Mouse (Mus musculus): ENCODE measurements around the gene Prpsap1. TPM values are rescaled to one million over a fixed set of nuclear protein-coding genes. Genes with fewer than 3 reads are reported as not detected.

The Prpsap1 gene
- polyA plus RNA-seq, 1 experiment: 81.0 TPM

- Histone ChIP-seq H3ac (ENCODE audit: control insufficient read depth, insufficient read length, low read depth) (peak overlapping the region; percentile 64), H3K27me3 (ENCODE audit: control insufficient read depth, insufficient read depth, insufficient read length) (no peaks in the 10 kb centered on the region), H3K4me3 (ENCODE audit: insufficient read depth, poor library complexity, severe bottlenecking) (peak overlapping the region; percentile 74), H3K36me3 (ENCODE audit: control insufficient read depth, insufficient read depth) (peaks cover 20% of the 10 kb centered on the region), H3K79me2 (ENCODE audit: control insufficient read depth, insufficient read depth) (peaks cover 24% of the 10 kb centered on the region), H3K79me3 (ENCODE audit: low read depth) (peaks cover 2% of the 10 kb centered on the region)
- no peak for TF ChIP-seq FOSL1 (IDR thresholded peaks at IDR 0.05; ENCODE audit: insufficient read depth, low read length, poor library complexity, severe bottlenecking)
- no peak for TF ChIP-seq USF1 (IDR thresholded peaks at IDR 0.05; ENCODE audit: low read depth)
- TF ChIP-seq MYOG (IDR thresholded peaks at IDR 0.05; ENCODE audit: control insufficient read depth, extremely low read depth, insufficient read length): no peak
- no peak for TF ChIP-seq MAX (IDR thresholded peaks at IDR 0.05)
- no peak for TF ChIP-seq CEBPB (IDR thresholded peaks at IDR 0.05; ENCODE audit: low read depth)
- TF ChIP-seq CTCF (IDR thresholded peaks at IDR 0.05; ENCODE audit: control insufficient read depth, insufficient read depth, insufficient read length): no peak
- no peak for TF ChIP-seq MYOD1 (IDR thresholded peaks at IDR 0.05; ENCODE audit: control insufficient read depth, insufficient read length, low read depth)
Observed at GRCm38 (mm10) chr11:116434967-116435752, 58.8 kb downstream of the Prpsap1 start.

- H3K79me2 ChIP-seq (ENCODE audit: control insufficient read depth, insufficient read depth): peaks cover 24% of the 10 kb centered on the region
- no peaks in the 10 kb centered on the region for H3K27me3 ChIP-seq (ENCODE audit: control insufficient read depth, insufficient read depth, insufficient read length)
- H3K4me3 ChIP-seq (ENCODE audit: insufficient read depth, poor library complexity, severe bottlenecking): peak overlapping the region; percentile 74
- TF ChIP-seq CEBPB (IDR thresholded peaks at IDR 0.05; ENCODE audit: low read depth): no peak
- no peak for TF ChIP-seq CTCF (IDR thresholded peaks at IDR 0.05; ENCODE audit: control insufficient read depth, insufficient read depth, insufficient read length)
- no peak for TF ChIP-seq MYOG (IDR thresholded peaks at IDR 0.05; ENCODE audit: control insufficient read depth, extremely low read depth, insufficient read length)
- no peak for TF ChIP-seq USF1 (IDR thresholded peaks at IDR 0.05; ENCODE audit: low read depth)
- TF ChIP-seq MAX (IDR thresholded peaks at IDR 0.05): peak; percentile 75
- TF ChIP-seq FOSL1 (IDR thresholded peaks at IDR 0.05; ENCODE audit: insufficient read depth, low read length, poor library complexity, severe bottlenecking): no peak
- no peak for TF ChIP-seq MYOD1 (IDR thresholded peaks at IDR 0.05; ENCODE audit: control insufficient read depth, insufficient read length, low read depth)
- peak overlapping the region; percentile 62 for H3ac ChIP-seq (ENCODE audit: control insufficient read depth, insufficient read length, low read depth)
- peaks cover 20% of the 10 kb centered on the region for H3K36me3 ChIP-seq (ENCODE audit: control insufficient read depth, insufficient read depth)
- peaks cover 2% of the 10 kb centered on the region for H3K79me3 ChIP-seq (ENCODE audit: low read depth)
Observed at GRCm38 (mm10) chr11:116434287-116434966, 59.6 kb downstream of the Prpsap1 start.

GRCm38 (mm10) chr11:116433356-116434286, 60.4 kb downstream of the Prpsap1 start, which contains the start of gene Ubald2:
TSS of gene Ubald2 (plus strand) at chr11:116434094.
- Histone ChIP-seq H3K79me3 (ENCODE audit: low read depth) (peaks cover 2% of the 10 kb centered on the region), H3ac (ENCODE audit: control insufficient read depth, insufficient read length, low read depth) (peak within 1 kb of the TSS; percentile 62), H3K27me3 (ENCODE audit: control insufficient read depth, insufficient read depth, insufficient read length) (no peaks in the 10 kb centered on the region), H3K4me3 (ENCODE audit: insufficient read depth, poor library complexity, severe bottlenecking) (peak within 1 kb of the TSS; percentile 74), H3K79me2 (ENCODE audit: control insufficient read depth, insufficient read depth) (peaks cover 24% of the 10 kb centered on the region), H3K36me3 (ENCODE audit: control insufficient read depth, insufficient read depth) (peaks cover 15% of the 10 kb centered on the region)
- TF ChIP-seq MYOD1 (IDR thresholded peaks at IDR 0.05; ENCODE audit: control insufficient read depth, insufficient read length, low read depth) (no peak), CEBPB (IDR thresholded peaks at IDR 0.05; ENCODE audit: low read depth) (peak; percentile 61), CTCF (IDR thresholded peaks at IDR 0.05; ENCODE audit: control insufficient read depth, insufficient read depth, insufficient read length) (no peak), MAX (IDR thresholded peaks at IDR 0.05) (peak; percentile 72), USF1 (IDR thresholded peaks at IDR 0.05; ENCODE audit: low read depth) (no peak)

- peaks cover 15% of the 10 kb centered on the region for H3K36me3 ChIP-seq (ENCODE audit: control insufficient read depth, insufficient read depth)
- peaks cover 2% of the 10 kb centered on the region for H3K79me3 ChIP-seq (ENCODE audit: low read depth)
- peaks cover 24% of the 10 kb centered on the region for H3K79me2 ChIP-seq (ENCODE audit: control insufficient read depth, insufficient read depth)
- H3K4me3 ChIP-seq (ENCODE audit: insufficient read depth, poor library complexity, severe bottlenecking): peak overlapping the region; percentile 11
- peak overlapping the region; percentile 18 for H3ac ChIP-seq (ENCODE audit: control insufficient read depth, insufficient read length, low read depth)
- no peaks in the 10 kb centered on the region for H3K27me3 ChIP-seq (ENCODE audit: control insufficient read depth, insufficient read depth, insufficient read length)
- TF ChIP-seq FOSL1 (IDR thresholded peaks at IDR 0.05; ENCODE audit: insufficient read depth, low read length, poor library complexity, severe bottlenecking) (no peak), MAX (IDR thresholded peaks at IDR 0.05) (no peak), USF1 (IDR thresholded peaks at IDR 0.05; ENCODE audit: low read depth) (no peak), MYOG (IDR thresholded peaks at IDR 0.05; ENCODE audit: control insufficient read depth, extremely low read depth, insufficient read length) (no peak), MYOD1 (IDR thresholded peaks at IDR 0.05; ENCODE audit: control insufficient read depth, insufficient read length, low read depth) (no peak), CEBPB (IDR thresholded peaks at IDR 0.05; ENCODE audit: low read depth) (no peak), CTCF (IDR thresholded peaks at IDR 0.05; ENCODE audit: control insufficient read depth, insufficient read depth, insufficient read length) (no peak)
Observed at GRCm38 (mm10) chr11:116432593-116433355, 61.2 kb downstream of the Prpsap1 start.
